Mouse (Mus musculus): Measurements from ENCODE around the gene Figla. TPM values are rescaled to one million over a fixed set of nuclear protein-coding genes. Genes with fewer than 3 reads are reported as not detected.

The Figla gene
- polyA plus RNA-seq, 1 experiment from 2014 or later, result not detected

DNA sequence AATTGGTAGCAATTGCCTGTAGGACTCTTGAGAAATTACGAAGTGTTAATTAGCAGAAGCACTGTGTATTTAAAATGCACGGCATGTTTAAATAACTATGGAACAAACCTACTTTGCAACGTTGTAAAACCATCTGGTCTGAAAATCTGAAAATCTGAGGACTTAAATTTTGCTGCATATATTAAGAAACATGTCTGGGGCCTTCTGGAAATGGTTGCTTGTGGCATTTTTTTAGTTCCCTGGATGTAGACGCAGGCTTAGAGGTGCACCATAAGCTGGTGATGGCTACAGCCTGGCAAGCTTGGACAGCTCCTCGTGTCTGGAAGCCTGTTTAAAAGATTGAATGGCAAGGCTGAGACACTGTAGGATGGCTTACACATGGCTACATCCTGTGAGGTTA is 53.0 kb downstream of the Figla start:
- Histone ChIP-seq H3K4me2 (replicated peaks; ENCODE audit: low read depth, low read length) (no peak overlapping the region), H3K9ac (ENCODE audit: low read depth, low read length) (no peak overlapping the region), H3K4me3 (ENCODE audit: low read depth, low read length) (no peak overlapping the region), H3K4me1 (replicated peaks; ENCODE audit: control insufficient read depth, insufficient read depth, low read length) (peaks cover 10% of the 10 kb centered on the region), H3K27me3 (ENCODE audit: control insufficient read depth, insufficient read depth, low read length) (no peaks in the 10 kb centered on the region), H3K36me3 (ENCODE audit: control insufficient read depth, insufficient read depth, low read length) (no peaks in the 10 kb centered on the region), H3K9me3 (ENCODE audit: control insufficient read depth, low read length) (no peaks in the 10 kb centered on the region), H3K27ac (ENCODE audit: low read depth, low read length) (no peak overlapping the region)
- ATAC-seq (ENCODE audit: low FRiP score) (no peak), DNase-seq (ENCODE audit: low spot score) (no peak)
- WGBS, result 76% methylated on average over 5 of the region's 5 CpGs

GRCm38 (mm10) chr6:86069856-86070255 is 53.9 kb downstream of the Figla start:
- Histone ChIP-seq H3K4me2 (replicated peaks; ENCODE audit: low read depth, low read length) (no peak overlapping the region), H3K4me3 (ENCODE audit: low read depth, low read length) (no peak overlapping the region), H3K4me1 (replicated peaks; ENCODE audit: control insufficient read depth, insufficient read depth, low read length) (peaks cover 4% of the 10 kb centered on the region; the same call in 1 of the 2 replicates), H3K27ac (ENCODE audit: low read depth, low read length) (no peak overlapping the region), H3K9me3 (ENCODE audit: control insufficient read depth, low read length) (no peaks in the 10 kb centered on the region), H3K27me3 (ENCODE audit: control insufficient read depth, insufficient read depth, low read length) (no peaks in the 10 kb centered on the region), H3K9ac (ENCODE audit: low read depth, low read length) (no peak overlapping the region), H3K36me3 (ENCODE audit: control insufficient read depth, insufficient read depth, low read length) (no peaks in the 10 kb centered on the region)
- DNase-seq (ENCODE audit: low spot score) (no peak), ATAC-seq (ENCODE audit: low FRiP score) (no peak)
- WGBS, result 88% methylated on average over 3 of the region's 3 CpGs

DNA sequence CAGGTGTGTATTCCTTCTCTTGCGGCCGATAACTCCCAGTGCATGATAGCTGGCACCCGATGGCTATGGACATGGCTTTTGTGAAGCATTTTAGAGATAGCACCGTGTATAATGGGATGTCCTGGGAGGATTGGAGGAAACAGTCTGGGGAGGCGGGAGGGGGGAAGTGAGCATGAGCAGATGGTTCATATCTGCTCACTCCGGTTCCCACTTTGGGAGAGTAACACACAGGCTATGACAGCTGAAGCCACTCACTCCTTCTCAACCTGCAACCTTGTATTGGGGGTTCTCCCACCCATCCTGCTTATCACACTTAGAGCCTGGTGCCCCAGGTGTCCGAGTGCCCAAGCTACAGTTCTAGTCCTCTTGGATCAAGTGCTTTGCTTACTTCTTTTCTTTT is 54.3 kb downstream of the Figla start:
- 81% methylated on average over 7 of the region's 7 CpGs for WGBS
- Histone ChIP-seq H3K27me3 (ENCODE audit: control insufficient read depth, insufficient read depth, low read length) (no peaks in the 10 kb centered on the region), H3K27ac (ENCODE audit: low read depth, low read length) (no peak overlapping the region), H3K4me2 (replicated peaks; ENCODE audit: low read depth, low read length) (no peak overlapping the region), H3K9me3 (ENCODE audit: control insufficient read depth, low read length) (no peaks in the 10 kb centered on the region), H3K36me3 (ENCODE audit: control insufficient read depth, insufficient read depth, low read length) (no peaks in the 10 kb centered on the region), H3K4me3 (ENCODE audit: low read depth, low read length) (no peak overlapping the region), H3K4me1 (replicated peaks; ENCODE audit: control insufficient read depth, insufficient read depth, low read length) (peaks cover under 1% of the 10 kb centered on the region; the same call in 1 of the 2 replicates), H3K9ac (ENCODE audit: low read depth, low read length) (no peak overlapping the region)
- DNase-seq (ENCODE audit: low spot score) (no peak), ATAC-seq (ENCODE audit: low FRiP score) (no peak)

Other genes with a start within 250 kb of the Figla start
- not detected in 2 replicates for gene Nat8f6, start 195.2 kb upstream of the Figla start, polyA plus RNA-seq (2014; fragmentation: Nextera tagmentation; extraction: Ambion mirVana)
- gene Nat8f5, start 195.2 kb upstream of the Figla start, polyA plus RNA-seq (2014; fragmentation: Nextera tagmentation; extraction: Ambion mirVana), result not detected in 2 replicates
- 0.15 TPM in 1 of 2 replicates, not detected in the other for gene Nat8, start 184.1 kb upstream of the Figla start, polyA plus RNA-seq (2014; fragmentation: Nextera tagmentation; extraction: Ambion mirVana)
- 0.12 TPM in 1 of 2 replicates, not detected in the other for gene Nat8f2, start 147.0 kb upstream of the Figla start, polyA plus RNA-seq (2014; fragmentation: Nextera tagmentation; extraction: Ambion mirVana)
- gene Nat8f4, start 111.3 kb upstream of the Figla start, polyA plus RNA-seq (2014; fragmentation: Nextera tagmentation; extraction: Ambion mirVana), result 4.8 and 5.2 TPM in 2 replicates
- gene Tprkb, start 104.3 kb upstream of the Figla start, polyA plus RNA-seq (2014; fragmentation: Nextera tagmentation; extraction: Ambion mirVana), result 36.2 and 39.3 TPM in 2 replicates
- gene Nat8f1, start 100.5 kb upstream of the Figla start, polyA plus RNA-seq (2014; fragmentation: Nextera tagmentation; extraction: Ambion mirVana), result 6.5 and 6.6 TPM in 2 replicates
- 45.8 and 54.3 TPM in 2 replicates for gene Dusp11, start 54.5 kb upstream of the Figla start, polyA plus RNA-seq (2014; fragmentation: Nextera tagmentation; extraction: Ambion mirVana)
- 67.2 and 68.4 TPM in 2 replicates for gene Add2, start 12.5 kb downstream of the Figla start, polyA plus RNA-seq (2014; fragmentation: Nextera tagmentation; extraction: Ambion mirVana)
- gene Tgfa, start 179.1 kb downstream of the Figla start, polyA plus RNA-seq (2014; fragmentation: Nextera tagmentation; extraction: Ambion mirVana), result 2.2 and 2.5 TPM in 2 replicates

Measured in hindbrain, embryonic 11.5 days (tissue).